Mouse (Mus musculus) retina, adult 2 months (tissue): Measurements from ENCODE around the gene Rasgef1b.

ENCODE experiments used
- DNase-seq: peaks from one replicate; pipeline ENCODE4 v3.0.0-alpha.2; 2012; ENCODE audit warnings: low read depth, low spot score

The Rasgef1b gene

GRCm38 (mm10) chr5:99541999-99542765 is 186.7 kb downstream of the Rasgef1b start:
- DNase-seq = no peak

DNA sequence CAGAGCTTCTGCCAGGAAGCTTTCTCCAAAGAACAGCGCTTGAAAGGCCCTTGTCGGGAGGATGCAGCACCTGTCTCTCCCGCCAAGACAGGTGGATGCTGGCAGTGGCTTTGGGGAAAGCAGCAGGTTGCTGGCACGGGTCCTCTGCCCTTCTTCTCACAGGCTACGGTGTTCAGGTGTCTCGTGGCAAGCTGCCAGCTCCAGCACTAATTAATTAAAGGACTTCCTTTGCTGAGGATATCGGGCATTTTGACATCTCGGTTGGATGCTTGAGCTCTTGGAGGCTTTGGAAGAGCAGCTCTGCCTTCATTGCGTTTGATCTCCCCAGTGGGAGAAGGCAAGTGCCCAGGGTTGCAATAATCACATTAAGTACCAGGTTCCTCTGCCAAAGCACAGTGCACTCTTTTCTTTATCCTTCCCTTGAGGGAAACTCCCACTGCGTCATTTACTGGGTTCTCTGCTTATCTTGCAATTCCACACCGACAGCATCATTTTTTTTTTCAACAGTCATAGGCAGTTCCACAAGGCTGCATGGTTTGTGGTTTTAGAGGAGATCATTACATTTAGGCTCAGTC is 187.5 kb downstream of the Rasgef1b start:
- no peak for DNase-seq

- no peak for DNase-seq
These were observed 195.4 kb downstream of the Rasgef1b start for GRCm38 (mm10) chr5:99533416-99533815.

DNA sequence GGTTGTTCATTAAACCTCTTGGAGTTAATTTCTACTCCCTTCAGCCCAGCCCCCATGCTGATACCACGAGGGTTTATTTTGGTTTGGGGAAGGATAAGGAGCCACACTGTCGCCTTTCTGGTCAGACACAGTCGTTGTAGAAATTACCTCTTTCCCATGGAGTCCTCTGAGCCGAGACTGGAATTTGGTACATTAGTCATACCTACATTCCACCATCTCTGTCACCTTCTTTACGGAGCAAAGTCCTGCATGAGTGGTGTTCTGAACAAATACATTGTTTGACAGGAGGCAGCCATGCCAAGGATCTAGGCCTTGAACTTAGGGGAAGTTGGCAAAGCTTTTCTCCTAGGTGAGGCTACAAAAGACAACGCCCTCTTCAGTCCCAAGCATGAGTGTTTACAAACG is 202.1 kb downstream of the Rasgef1b start:
- DNase-seq = no peak

GRCm38 (mm10) chr5:99525649-99526048 is 203.2 kb downstream of the Rasgef1b start:
- DNase-seq = no peak

GRCm38 (mm10) chr5:99522571-99523269 is 206.1 kb downstream of the Rasgef1b start:
- DNase-seq = no peak

DNA sequence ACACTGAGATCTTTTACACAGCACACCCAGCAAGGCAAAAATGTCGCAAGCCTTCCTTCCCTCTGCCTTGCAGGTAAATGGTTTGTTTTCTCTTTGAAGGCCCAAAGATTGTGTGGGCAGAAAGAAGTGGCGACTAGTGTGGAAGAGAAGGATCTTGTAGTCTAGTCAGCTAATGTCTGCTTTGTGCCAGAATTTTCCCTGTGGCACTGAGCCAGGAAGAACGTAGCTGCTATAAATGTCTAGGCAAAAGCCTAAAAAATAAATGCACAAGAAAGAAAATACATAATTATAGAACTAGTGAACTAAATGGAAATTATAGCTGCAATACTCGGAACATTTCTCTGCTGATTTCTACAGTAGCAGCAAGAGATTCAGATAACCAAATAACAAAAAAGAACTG is 207.5 kb downstream of the Rasgef1b start:
- no peak for DNase-seq

DNA sequence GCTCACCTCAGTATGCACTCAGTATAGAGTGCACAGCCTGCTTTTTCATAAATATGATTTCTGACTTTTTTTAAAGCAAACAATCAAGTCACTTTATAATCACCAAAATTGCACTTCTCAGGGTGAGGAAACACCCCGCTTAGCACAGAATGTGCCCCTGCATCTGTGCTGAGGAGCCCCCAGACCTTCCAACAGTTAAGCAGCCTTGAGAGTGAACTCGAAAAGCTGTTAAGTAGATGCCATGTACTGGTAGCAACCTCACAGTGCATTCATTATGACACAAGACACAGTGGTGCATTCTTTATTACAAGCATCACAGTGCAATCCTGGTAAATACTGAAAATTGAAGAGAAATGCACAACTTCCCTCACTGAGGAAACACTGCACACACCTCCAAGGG is 209.3 kb downstream of the Rasgef1b start:
- DNase-seq = no peak

- no peak for DNase-seq
These were observed 209.8 kb downstream of the Rasgef1b start for GRCm38 (mm10) chr5:99519023-99519422.

GRCm38 (mm10) chr5:99516207-99516606 is 212.7 kb downstream of the Rasgef1b start:
- no peak for DNase-seq

DNA sequence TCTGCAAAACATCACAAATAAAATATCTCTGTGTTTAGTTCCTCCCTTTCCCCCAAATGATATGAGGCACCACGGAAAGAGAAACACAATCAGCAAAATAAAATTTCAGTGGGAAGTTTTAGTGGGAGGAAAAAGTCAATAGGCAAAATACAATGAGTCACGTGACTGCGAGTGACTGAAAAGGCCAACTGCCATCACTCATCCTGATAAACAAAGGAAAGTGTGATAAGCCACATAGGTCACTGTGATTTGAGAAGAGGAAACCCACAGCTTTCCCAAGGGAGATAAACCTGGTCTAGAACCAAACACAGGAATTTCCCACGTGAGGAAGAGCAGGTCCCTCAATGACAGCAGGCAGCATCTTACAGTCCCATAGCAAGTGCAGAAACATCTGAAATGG is 213.1 kb downstream of the Rasgef1b start:
- DNase-seq = no peak

DNA sequence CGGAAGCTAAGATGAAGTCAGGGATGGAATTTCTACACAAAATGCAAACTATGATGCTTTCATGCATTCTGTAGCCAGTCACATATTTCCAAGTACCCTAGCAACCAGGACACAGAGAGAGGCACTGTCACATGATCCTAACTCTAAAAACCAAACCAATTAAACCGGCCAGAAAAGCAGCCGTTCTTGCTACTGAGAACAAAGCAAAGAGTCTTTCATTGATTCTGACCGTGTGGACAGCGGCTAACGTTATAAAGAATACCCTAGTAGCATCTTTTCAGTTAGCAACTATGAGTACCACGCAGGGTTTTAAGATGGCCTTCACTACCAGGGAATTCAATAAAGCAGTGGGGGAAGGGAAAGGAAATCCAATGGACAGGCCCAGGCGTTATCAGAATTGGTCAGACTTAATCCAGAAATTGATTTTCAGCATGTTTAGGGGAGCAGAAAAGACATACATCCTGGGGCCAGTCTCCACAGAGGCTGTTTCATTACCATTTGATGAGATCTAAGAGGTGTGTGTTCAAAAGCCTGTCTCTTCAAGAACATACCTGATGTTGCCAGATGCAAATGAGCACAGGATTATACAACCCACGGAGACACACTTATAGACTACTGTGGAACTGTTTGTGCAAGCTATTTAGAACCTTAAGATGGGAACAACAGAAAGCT is 215.5 kb downstream of the Rasgef1b start:
- no peak for DNase-seq

DNA sequence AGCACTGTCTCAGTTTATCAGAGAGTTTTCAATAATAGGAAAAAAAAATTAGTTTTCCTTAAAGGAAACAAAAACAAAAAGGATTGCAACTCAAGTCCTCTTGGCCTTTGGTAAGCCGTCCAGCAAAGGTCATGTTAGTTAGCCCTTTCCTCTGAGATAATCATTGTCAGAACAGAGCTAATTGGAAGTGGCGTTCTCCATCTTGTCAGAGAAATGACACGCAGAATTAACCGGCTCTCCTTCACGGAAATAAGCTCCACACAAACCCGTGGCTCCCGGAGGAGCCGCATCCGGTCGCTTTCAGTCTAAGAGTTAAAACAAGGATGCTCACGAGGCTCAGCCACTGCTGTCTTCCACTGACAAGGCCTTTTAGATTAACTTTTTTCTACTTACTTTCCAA is 217.8 kb downstream of the Rasgef1b start:
- no peak for DNase-seq

DNA sequence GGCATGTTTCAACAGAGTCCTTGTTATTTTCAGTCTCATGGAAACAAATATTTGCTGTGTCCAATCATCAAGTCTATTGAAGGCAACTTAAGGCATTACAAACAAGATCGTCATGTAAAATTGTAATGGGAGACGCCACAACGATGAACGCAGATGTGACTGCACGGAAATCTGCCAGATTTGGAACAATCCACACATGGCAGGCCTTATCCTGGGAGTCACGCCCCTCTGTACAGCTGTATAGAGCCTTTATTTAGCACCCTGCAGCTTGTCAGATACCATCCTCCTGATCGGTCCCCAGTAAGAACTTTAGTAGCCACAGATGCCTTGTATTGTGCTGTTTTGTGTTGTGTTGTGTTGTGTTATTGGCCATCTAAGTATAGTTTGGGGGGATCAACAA is 222.8 kb downstream of the Rasgef1b start:
- no peak for DNase-seq

- no peak for DNase-seq
These were observed 224.5 kb downstream of the Rasgef1b start for GRCm38 (mm10) chr5:99504349-99504830.

DNA sequence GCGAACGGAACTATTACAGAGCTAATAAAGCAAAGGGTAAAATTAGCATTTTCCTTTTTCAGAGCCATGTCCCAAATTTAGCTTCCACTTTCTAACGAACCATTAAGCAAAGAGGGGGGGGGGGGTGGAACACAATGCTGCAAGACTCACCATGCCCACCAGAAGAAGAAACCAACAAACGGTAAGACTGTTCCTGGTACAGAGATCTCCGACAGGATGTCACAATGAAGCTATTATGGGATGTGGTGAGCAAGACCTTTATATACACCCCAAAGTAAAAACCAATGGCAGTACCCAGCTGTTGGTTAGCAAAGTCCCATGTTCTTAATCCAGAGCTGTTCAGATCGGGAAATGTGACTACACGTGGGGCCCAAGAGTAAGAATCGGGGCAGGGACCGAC is 226.2 kb downstream of the Rasgef1b start:
- DNase-seq = no peak

- DNase-seq = no peak
These were observed 229.3 kb downstream of the Rasgef1b start for GRCm38 (mm10) chr5:99499404-99500089.

- DNase-seq = no peak
These were observed 231.0 kb downstream of the Rasgef1b start for GRCm38 (mm10) chr5:99497856-99498255.

DNA sequence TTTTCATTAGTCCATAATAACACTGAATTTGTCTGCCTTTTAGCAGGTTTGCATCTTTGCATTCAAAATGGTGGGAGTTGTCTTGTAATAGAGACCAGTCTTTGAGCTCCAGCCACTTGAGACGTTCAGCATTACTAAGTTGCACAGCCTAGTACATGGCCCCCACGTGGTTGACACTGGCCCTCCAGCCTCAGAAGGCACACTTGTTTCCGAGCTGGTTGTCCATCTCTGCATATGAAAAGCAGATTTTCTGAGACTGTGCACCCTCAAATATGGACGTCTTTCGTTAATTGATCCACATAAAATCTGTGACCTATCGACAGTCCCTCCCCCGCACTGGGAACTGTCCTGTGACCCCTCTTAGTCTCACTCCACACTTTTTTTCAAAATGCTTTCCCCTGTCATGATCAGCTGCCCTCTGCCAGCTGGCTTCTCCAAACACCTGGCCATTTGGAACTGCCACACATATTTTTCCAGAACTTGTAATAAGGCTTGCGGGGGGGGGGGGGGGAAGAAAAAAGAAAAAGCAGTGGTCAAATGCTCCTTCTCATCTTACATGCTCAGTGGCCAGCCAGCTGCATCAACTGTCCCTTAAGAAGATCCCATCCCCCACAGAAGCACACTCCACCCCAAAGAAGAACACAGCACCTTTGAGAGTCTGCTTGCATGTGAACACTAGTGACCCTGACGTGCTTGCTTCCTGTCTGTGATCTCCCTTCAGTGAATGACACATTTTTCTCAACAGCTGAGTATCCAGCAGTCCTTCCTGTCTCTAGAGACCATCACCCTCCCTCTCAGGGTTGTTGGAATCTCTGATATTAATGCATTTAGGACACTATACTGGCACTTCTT is 231.7 kb downstream of the Rasgef1b start:
- DNase-seq = no peak

GRCm38 (mm10) chr5:99496157-99496453 is 232.8 kb downstream of the Rasgef1b start:
- DNase-seq = no peak
